Mouse (Mus musculus) small intestine, adult 10 weeks (tissue): ENCODE data around the gene Gng11. TPM values are rescaled to one million over a fixed set of nuclear protein-coding genes. Genes with fewer than 3 reads are reported as not detected.

Experiments
- polyA plus RNA-seq: library from polyadenylated mRNA; stranded (reverse); fragments of 350-450 nt; fragmentation: Illumina TruSeq; extraction: RNeasy Lipid Tissue Mini Kit (QIAGEN cat#74804); gene quantifications from one replicate; pipeline ENCODE4 v1.2.3, GENCODE M21; 2014; ENCODE audit warnings: low replicate concordance

Gene Gng11
- 54.0 TPM for polyA plus RNA-seq

DNA sequence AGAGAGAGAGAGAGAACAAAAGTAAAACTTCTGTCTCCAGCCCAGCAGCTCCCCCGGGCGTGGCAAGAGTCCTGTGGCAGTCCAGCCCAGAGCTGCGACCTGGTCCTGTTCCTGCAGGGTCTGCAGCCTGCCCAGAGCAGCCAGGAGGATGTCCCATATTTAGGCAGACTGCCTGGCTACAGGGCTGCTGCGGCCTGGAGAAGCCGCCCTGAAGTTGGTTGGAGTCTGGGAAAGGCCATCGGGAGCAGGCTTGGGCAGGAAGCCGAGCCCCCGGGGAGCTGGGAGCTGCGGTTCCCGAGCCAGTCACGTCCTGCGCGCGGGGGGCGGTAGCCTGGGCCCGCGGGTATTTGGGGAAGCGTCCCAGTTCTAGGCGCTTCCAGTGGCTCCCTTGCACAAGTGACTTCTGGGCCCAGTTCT, at the start of gene Gng11:
Gng11 (plus strand) TSS at position 15 of the 417 bp plus-strand sequence.

DNA sequence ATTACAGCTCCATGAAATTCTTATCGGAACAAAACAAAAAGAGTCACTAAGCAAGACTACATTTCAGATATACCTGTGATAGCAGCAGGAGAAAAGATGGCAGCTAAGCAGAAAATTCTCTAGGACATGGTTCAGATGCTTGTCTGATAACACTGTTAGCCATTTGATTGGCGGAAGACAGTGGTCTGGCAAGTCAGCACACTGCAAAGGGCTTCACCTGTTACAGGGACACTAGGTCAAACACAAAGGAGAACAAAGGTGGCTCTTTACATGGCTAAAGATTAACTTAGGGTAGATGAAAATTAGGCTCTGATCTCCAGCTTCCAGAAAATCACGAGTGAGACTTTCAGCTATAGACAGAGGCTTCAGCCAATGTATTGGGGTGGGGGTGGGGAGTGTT, 15.0 kb upstream of the Gng11 start, which contains the start of gene Tfpi2:
Tfpi2 (minus strand) TSS at position 170 of the 400 bp plus-strand sequence.

DNA sequence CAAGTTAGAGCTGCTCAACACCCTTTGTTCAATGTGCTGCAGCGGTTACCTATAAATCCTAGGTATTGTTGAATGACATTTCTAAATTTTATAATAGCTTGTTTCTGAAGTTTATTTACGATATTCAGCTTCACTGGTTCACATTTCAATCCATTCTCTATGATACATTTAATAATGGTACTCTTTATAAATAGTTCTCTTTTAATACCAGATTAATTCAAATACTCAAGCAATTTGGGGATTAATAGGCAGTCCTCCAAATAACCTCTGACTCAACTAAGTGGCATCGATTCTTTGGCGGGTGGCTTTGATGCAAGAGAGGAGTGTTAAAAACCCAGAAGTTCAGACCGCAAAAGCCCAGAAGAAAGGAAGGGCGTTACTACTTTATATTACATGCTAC, 10.2 kb upstream of the Gng11 start, which contains the start of gene Gngt1:
Gngt1 (plus strand) TSS at position 301 of the 400 bp plus-strand sequence.

Other genes starting within 250 kb of the Gng11 start
- gene Calcr, start 239.2 kb upstream of the Gng11 start, polyA plus RNA-seq: not detected
- 20.5 TPM for gene Tfpi2, start 15.0 kb upstream of the Gng11 start, polyA plus RNA-seq
- gene Gngt1, start 10.1 kb upstream of the Gng11 start, polyA plus RNA-seq: 0.41 TPM
- 461 TPM for gene Bet1, start 83.1 kb downstream of the Gng11 start, polyA plus RNA-seq